Mouse (Mus musculus): ENCODE measurements around the gene Cog6. TPM values are rescaled to one million over a fixed set of nuclear protein-coding genes. Genes with fewer than 3 reads are reported as not detected.

Gene Cog6
- total and polyA plus RNA-seq, 3 experiments: 37.1 to 59.6 (median 48.3) TPM

- no peak overlapping the region for H3K9ac ChIP-seq (ENCODE audit: low read depth, low read length)
- TF ChIP-seq CTCF (IDR thresholded peaks at IDR 0.05): peak; percentile 93
- TF ChIP-seq POLR2A (IDR thresholded peaks at IDR 0.05; ENCODE audit: insufficient read depth, low read depth, low read length): no peak
- intact Hi-C loops (cut with DNase I): loop anchor here (1.0 to 2.0 kb wide), 2 partner anchors 300 to 419 kb away; no protein-coding TSS in a partner anchor
- no peaks in the 10 kb centered on the region for H3K36me3 ChIP-seq (ENCODE audit: control insufficient read depth, insufficient read depth, low read length)
- no peaks in the 10 kb centered on the region for H3K4me1 ChIP-seq (ENCODE audit: control insufficient read depth, insufficient read depth, low read length)
- WGBS: 17% methylated on average over 7 of the region's 7 CpGs
- DNase-seq: peak; percentile 59 to 79
- no peak overlapping the region for H3K27ac ChIP-seq
- no peaks in the 10 kb centered on the region for H3K79me2 ChIP-seq (replicated peaks; ENCODE audit: control insufficient read depth, insufficient read depth, low read length)
- no peak overlapping the region for H3K4me3 ChIP-seq
- H3K27me3 ChIP-seq (ENCODE audit: control insufficient read depth, insufficient read depth, low read length): no peaks in the 10 kb centered on the region
Observed at GRCm38 (mm10) chr3:53029046-53029445, 12.0 kb upstream of the Cog6 start.

- no peak for DNase-seq
- Histone ChIP-seq H3K79me2 (replicated peaks; ENCODE audit: control insufficient read depth, insufficient read depth, low read length) (no peaks in the 10 kb centered on the region), H3K4me1 (ENCODE audit: control insufficient read depth, insufficient read depth, low read length) (no peaks in the 10 kb centered on the region), H3K36me3 (ENCODE audit: control insufficient read depth, insufficient read depth, low read length) (no peaks in the 10 kb centered on the region), H3K9ac (ENCODE audit: low read depth, low read length) (no peak overlapping the region), H3K4me3 (no peak overlapping the region), H3K27ac (no peak overlapping the region), H3K27me3 (ENCODE audit: control insufficient read depth, insufficient read depth, low read length) (no peaks in the 10 kb centered on the region)
- TF ChIP-seq CTCF (IDR thresholded peaks at IDR 0.05) (no peak), POLR2A (IDR thresholded peaks at IDR 0.05; ENCODE audit: insufficient read depth, low read depth, low read length) (no peak), EP300 (IDR thresholded peaks at IDR 0.05; ENCODE audit: insufficient read depth, low read depth, low read length) (no peak)
- WGBS: 32% methylated on average over 4 of the region's 4 CpGs
- intact Hi-C loops (cut with DNase I): no loop called here
Observed at GRCm38 (mm10) chr3:53027333-53027732, 10.3 kb upstream of the Cog6 start.

- intact Hi-C loops (cut with DNase I): no loop called here
- H3K27me3 ChIP-seq (ENCODE audit: control insufficient read depth, insufficient read depth, low read length): no peaks in the 10 kb centered on the region
- TF ChIP-seq CTCF (IDR thresholded peaks at IDR 0.05) (no peak), POLR2A (IDR thresholded peaks at IDR 0.05; ENCODE audit: insufficient read depth, low read depth, low read length) (no peak), EP300 (IDR thresholded peaks at IDR 0.05; ENCODE audit: insufficient read depth, low read depth, low read length) (no peak)
- no peak for DNase-seq
- no peaks in the 10 kb centered on the region for H3K4me1 ChIP-seq (ENCODE audit: control insufficient read depth, insufficient read depth, low read length)
- H3K36me3 ChIP-seq (ENCODE audit: control insufficient read depth, insufficient read depth, low read length): no peaks in the 10 kb centered on the region
- WGBS: 82% methylated on average over 8 of the region's 8 CpGs
- H3K79me2 ChIP-seq (replicated peaks; ENCODE audit: control insufficient read depth, insufficient read depth, low read length): no peaks in the 10 kb centered on the region
- no peak overlapping the region for H3K9ac ChIP-seq (ENCODE audit: low read depth, low read length)
- no peak overlapping the region for H3K27ac ChIP-seq
- no peak overlapping the region for H3K4me3 ChIP-seq
Observed at GRCm38 (mm10) chr3:53007411-53007810, 9.6 kb downstream of the Cog6 start.

DNA sequence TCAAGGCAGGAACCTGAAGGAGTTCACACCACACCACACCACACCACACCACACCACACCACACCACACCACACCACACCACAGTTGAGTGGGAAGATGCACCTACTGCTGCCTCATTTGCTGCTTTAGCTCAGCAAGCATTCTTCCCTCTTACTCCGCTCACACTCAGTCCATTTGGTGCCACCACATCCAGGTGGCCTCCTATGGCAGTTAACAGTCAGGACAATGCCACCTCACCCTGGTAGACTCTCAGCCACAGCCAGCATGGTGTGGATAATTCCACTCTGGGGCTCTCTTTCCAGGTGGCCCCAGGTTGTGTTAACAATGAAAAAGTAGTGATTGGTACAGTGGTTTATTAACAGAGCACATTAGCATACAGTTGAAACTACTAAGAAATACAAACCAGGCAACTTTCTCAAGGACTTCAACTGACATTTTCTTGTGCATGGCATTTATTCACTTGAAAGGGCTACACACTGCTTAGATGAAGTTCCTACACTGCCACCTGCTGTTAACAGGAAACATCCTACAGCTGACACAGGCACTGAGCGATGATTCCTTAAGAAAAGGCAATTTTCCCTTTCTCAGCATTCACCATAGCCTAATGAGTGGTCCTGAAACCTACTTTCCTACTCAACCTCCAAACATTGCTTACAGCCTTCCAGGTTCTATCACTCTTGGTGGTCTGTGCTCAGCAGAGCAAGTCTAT is 12.5 kb downstream of the Cog6 start:
- H3K9ac ChIP-seq (ENCODE audit: low read depth, low read length): no peak overlapping the region
- WGBS: 67% methylated on average over 2 of the region's 2 CpGs
- peak; percentile 81 for TF ChIP-seq CTCF (IDR thresholded peaks at IDR 0.05)
- TF ChIP-seq POLR2A (IDR thresholded peaks at IDR 0.05; ENCODE audit: insufficient read depth, low read depth, low read length): no peak
- no peak for TF ChIP-seq EP300 (IDR thresholded peaks at IDR 0.05; ENCODE audit: insufficient read depth, low read depth, low read length)
- no peak overlapping the region for H3K4me3 ChIP-seq
- intact Hi-C loops (cut with DNase I): loop anchor here (2.0 kb wide), 1 partner anchor 750 kb away; no protein-coding TSS in a partner anchor
- H3K79me2 ChIP-seq (replicated peaks; ENCODE audit: control insufficient read depth, insufficient read depth, low read length): no peaks in the 10 kb centered on the region
- no peak overlapping the region for H3K27ac ChIP-seq
- no peaks in the 10 kb centered on the region; the same call in 1 of the 2 replicates for H3K36me3 ChIP-seq (ENCODE audit: control insufficient read depth, insufficient read depth, low read length)
- no peaks in the 10 kb centered on the region for H3K4me1 ChIP-seq (ENCODE audit: control insufficient read depth, insufficient read depth, low read length)
- no peak for DNase-seq
- no peaks in the 10 kb centered on the region for H3K27me3 ChIP-seq (ENCODE audit: control insufficient read depth, insufficient read depth, low read length)

GRCm38 (mm10) chr3:53002076-53002475 is 15.0 kb downstream of the Cog6 start:
- no peaks in the 10 kb centered on the region for H3K27me3 ChIP-seq (ENCODE audit: control insufficient read depth, insufficient read depth, low read length)
- no peak overlapping the region for H3K9ac ChIP-seq (ENCODE audit: low read depth, low read length)
- no peaks in the 10 kb centered on the region; the same call in 1 of the 2 replicates for H3K36me3 ChIP-seq (ENCODE audit: control insufficient read depth, insufficient read depth, low read length)
- H3K27ac ChIP-seq: no peak overlapping the region
- no peaks in the 10 kb centered on the region for H3K4me1 ChIP-seq (ENCODE audit: control insufficient read depth, insufficient read depth, low read length)
- TF ChIP-seq EP300 (IDR thresholded peaks at IDR 0.05; ENCODE audit: insufficient read depth, low read depth, low read length) (no peak), POLR2A (IDR thresholded peaks at IDR 0.05; ENCODE audit: insufficient read depth, low read depth, low read length) (no peak), CTCF (IDR thresholded peaks at IDR 0.05) (no peak)
- intact Hi-C loops (cut with DNase I): no loop called here
- DNase-seq: no peak
- H3K79me2 ChIP-seq (replicated peaks; ENCODE audit: control insufficient read depth, insufficient read depth, low read length): no peaks in the 10 kb centered on the region
- WGBS: 75% methylated on average over 6 of the region's 6 CpGs
- no peak overlapping the region for H3K4me3 ChIP-seq

GRCm38 (mm10) chr3:52999996-53000395 is 17.0 kb downstream of the Cog6 start:
- Histone ChIP-seq H3K36me3 (ENCODE audit: control insufficient read depth, insufficient read depth, low read length) (no peaks in the 10 kb centered on the region; the same call in 1 of the 2 replicates), H3K27me3 (ENCODE audit: control insufficient read depth, insufficient read depth, low read length) (no peaks in the 10 kb centered on the region), H3K9ac (ENCODE audit: low read depth, low read length) (no peak overlapping the region), H3K4me3 (no peak overlapping the region), H3K27ac (no peak overlapping the region), H3K79me2 (replicated peaks; ENCODE audit: control insufficient read depth, insufficient read depth, low read length) (no peaks in the 10 kb centered on the region), H3K4me1 (ENCODE audit: control insufficient read depth, insufficient read depth, low read length) (no peaks in the 10 kb centered on the region)
- DNase-seq: no peak
- TF ChIP-seq CTCF (IDR thresholded peaks at IDR 0.05) (no peak), POLR2A (IDR thresholded peaks at IDR 0.05; ENCODE audit: insufficient read depth, low read depth, low read length) (no peak), EP300 (IDR thresholded peaks at IDR 0.05; ENCODE audit: insufficient read depth, low read depth, low read length) (no peak)
- WGBS: 70% methylated on average over 3 of the region's 3 CpGs
- intact Hi-C loops (cut with DNase I): no loop called here

Data from heart, adult 2 months (tissue).